Mouse (Mus musculus): Measurements from ENCODE around the gene Hnrnpc. TPM values are rescaled to one million over a fixed set of nuclear protein-coding genes. Genes with fewer than 3 reads are reported as not detected.

Hnrnpc gene
- polyA plus RNA-seq (2015; fragmentation: Nextera tagmentation; extraction: Ambion mirVana), result 337 and 412 TPM in 2 replicates

DNA sequence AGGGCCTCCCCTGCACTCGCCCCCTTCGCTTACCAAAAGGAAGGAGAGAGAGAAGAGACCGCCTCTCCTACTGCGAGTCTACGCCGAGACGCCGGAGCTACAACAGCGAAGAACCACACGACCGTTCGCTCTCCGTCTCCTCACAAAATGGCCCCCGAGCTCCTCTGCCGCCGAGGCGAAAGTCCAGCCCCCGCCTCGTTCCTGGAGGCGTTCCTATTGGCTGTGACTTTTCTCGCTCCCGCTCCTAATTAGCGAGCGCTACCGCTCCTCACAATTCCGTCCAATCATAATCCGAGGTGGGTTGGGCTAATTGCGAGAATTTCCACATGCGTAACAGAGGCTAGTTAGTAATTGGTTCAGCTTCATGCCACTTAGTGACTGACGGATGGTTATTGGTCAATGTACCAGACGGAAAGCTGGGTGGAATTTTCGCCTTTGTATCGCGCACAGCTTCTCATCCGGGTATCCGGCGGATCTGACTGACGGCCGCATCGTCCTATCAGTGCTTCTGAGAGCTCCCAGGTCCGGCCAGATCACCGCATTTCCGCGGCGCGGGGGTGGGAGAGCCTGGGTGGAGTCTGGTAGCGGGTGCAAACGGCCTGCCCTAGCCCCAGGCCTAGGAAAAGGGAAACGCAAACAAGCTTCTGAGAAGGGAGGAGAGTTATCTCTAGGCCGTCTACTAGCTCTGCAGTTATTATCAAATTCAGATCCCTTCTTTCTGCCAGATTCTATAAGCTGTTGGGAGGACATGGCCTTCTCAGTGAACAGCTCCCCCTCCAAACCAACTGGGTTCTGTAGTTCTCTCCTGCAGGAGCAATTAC lies at the start of gene Hnrnpc:
Hnrnpc (minus strand) TSS at position 173 of the 821 bp plus-strand sequence.
- 0 out of 2 replicates have a peak, but pooled peaks cover 2% of the 10 kb centered on the region for H3K36me3 ChIP-seq (ENCODE audit: control insufficient read depth, insufficient read depth)
- H3K27ac ChIP-seq (ENCODE audit: low read length), result peak within 1 kb of the TSS; percentile 98
- H3K9me3 ChIP-seq (replicated peaks; ENCODE audit: control insufficient read depth, low read length), result no peaks in the 10 kb centered on the region
- ATAC-seq (replicated peaks; ENCODE audit: extremely low read depth, insufficient read depth, low FRiP score), result peak; percentile 96
- no peaks in the 10 kb centered on the region for H3K27me3 ChIP-seq (ENCODE audit: control insufficient read depth, insufficient read depth, low read length)
- H3K4me2 ChIP-seq (ENCODE audit: low read depth, low read length), result peak within 1 kb of the TSS; percentile 64
- peaks cover 24% of the 10 kb centered on the region for H3K4me1 ChIP-seq (ENCODE audit: control insufficient read depth, insufficient read depth, low read length)
- under 1% methylated on average over 48 of the region's 50 CpGs for WGBS
- peak within 1 kb of the TSS; percentile 85 for H3K4me3 ChIP-seq (ENCODE audit: low read length)
- peak within 1 kb of the TSS; percentile 100 for H3K9ac ChIP-seq (ENCODE audit: low read length)

DNA sequence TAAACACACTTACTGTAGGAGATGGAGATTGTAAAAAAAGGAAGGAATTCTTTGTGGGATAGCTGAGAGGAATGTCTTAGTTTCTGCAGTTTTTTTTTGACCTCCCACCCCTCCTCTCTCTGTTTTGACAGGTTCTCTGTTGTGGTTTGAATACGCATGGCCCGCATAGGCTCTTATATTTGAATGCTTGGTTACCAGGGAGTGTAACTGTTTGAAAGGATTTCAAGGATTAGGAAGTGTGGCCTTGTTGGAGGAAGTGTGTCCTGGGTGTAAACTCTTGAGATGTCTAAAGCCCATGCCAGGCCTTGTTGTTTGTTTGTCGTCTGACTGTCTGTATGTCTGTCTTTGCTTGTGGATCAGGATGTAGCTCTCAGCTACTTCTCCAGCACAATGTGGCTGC lies 48.8 kb upstream of the Hnrnpc start:
- Histone ChIP-seq H3K4me3 (ENCODE audit: low read length) (no peak overlapping the region), H3K9me3 (replicated peaks; ENCODE audit: control insufficient read depth, low read length) (no peaks in the 10 kb centered on the region), H3K27ac (ENCODE audit: low read length) (no peak overlapping the region), H3K9ac (ENCODE audit: low read length) (no peak overlapping the region), H3K27me3 (ENCODE audit: control insufficient read depth, insufficient read depth, low read length) (no peaks in the 10 kb centered on the region), H3K36me3 (ENCODE audit: control insufficient read depth, insufficient read depth) (no peaks in the 10 kb centered on the region), H3K4me2 (ENCODE audit: low read depth, low read length) (no peak overlapping the region), H3K4me1 (ENCODE audit: control insufficient read depth, insufficient read depth, low read length) (no peaks in the 10 kb centered on the region)
- no peak for ATAC-seq (replicated peaks; ENCODE audit: extremely low read depth, insufficient read depth, low FRiP score)
- WGBS, result 52% methylated on average over 3 of the region's 3 CpGs

DNA sequence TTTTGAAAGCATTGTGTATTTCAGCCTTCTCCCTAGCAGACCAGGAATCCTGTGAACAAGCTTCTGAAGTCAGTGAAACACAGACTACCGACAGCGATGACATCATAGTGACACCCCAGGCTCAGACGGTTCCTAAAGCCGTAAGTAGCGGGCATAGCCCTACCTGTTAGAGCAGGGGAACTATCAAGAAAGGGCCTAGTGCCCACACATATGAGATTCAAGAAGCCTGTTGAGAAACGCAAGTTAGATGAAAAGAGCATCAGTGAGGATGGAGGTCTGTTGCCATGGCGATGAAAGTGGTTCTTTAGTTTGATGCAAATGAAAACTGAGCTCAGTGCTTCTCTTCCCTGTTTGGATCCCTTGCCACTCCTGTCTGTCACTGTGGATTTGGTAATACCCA lies 48.4 kb upstream of the Hnrnpc start:
- no peaks in the 10 kb centered on the region for H3K9me3 ChIP-seq (replicated peaks; ENCODE audit: control insufficient read depth, low read length)
- H3K27ac ChIP-seq (ENCODE audit: low read length), result no peak overlapping the region
- no peak for ATAC-seq (replicated peaks; ENCODE audit: extremely low read depth, insufficient read depth, low FRiP score)
- no peak overlapping the region for H3K4me3 ChIP-seq (ENCODE audit: low read length)
- no peak overlapping the region for H3K9ac ChIP-seq (ENCODE audit: low read length)
- H3K36me3 ChIP-seq (ENCODE audit: control insufficient read depth, insufficient read depth), result no peaks in the 10 kb centered on the region
- no peaks in the 10 kb centered on the region for H3K4me1 ChIP-seq (ENCODE audit: control insufficient read depth, insufficient read depth, low read length)
- WGBS, result 41% methylated on average over 7 of the region's 7 CpGs
- no peak overlapping the region for H3K4me2 ChIP-seq (ENCODE audit: low read depth, low read length)
- H3K27me3 ChIP-seq (ENCODE audit: control insufficient read depth, insufficient read depth, low read length), result no peaks in the 10 kb centered on the region

DNA sequence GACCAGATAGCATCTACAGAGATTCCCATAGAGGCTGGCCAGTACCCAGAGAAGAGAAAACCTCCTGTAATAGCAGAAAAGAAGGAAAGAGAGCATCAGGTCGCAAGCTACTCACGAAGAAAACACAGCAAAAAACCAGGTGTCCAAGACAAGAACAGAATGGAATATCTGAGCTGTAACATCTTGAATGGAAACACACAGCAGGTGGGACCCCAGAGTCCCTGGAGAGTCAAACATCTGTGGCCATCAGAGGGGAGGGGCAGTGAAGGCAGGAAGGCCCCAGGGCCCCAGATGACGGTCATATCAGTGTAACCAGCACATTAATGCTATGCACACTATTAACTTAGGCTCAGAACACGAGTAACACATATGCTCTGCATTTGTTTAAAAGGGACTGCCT lies 46.1 kb upstream of the Hnrnpc start:
- Histone ChIP-seq H3K4me2 (ENCODE audit: low read depth, low read length) (no peak overlapping the region), H3K9ac (ENCODE audit: low read length) (no peak overlapping the region), H3K27me3 (ENCODE audit: control insufficient read depth, insufficient read depth, low read length) (no peaks in the 10 kb centered on the region), H3K4me3 (ENCODE audit: low read length) (no peak overlapping the region), H3K9me3 (replicated peaks; ENCODE audit: control insufficient read depth, low read length) (no peaks in the 10 kb centered on the region), H3K36me3 (ENCODE audit: control insufficient read depth, insufficient read depth) (no peaks in the 10 kb centered on the region), H3K27ac (ENCODE audit: low read length) (no peak overlapping the region), H3K4me1 (ENCODE audit: control insufficient read depth, insufficient read depth, low read length) (no peaks in the 10 kb centered on the region)
- WGBS, result 55% methylated on average over 4 of the region's 4 CpGs
- ATAC-seq (replicated peaks; ENCODE audit: extremely low read depth, insufficient read depth, low FRiP score), result no peak

DNA sequence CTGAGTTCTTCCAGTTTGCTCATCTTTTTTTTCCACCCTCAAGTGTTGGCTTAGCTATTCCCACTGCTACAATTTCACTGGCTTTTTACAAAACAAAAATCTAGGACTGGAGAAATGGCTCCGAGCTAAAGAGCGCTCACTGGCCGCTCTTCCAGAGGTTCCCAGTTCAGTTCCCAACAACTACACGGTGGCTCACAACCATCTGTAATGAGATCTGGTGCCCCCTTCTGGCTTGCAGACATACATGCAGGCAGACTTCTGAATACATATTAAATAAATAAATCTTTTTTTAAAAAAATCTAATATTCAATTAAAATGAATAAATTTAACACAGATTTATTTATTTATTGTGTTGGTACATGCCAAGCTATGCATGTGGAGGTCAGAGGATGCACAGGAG lies 42.7 kb upstream of the Hnrnpc start:
- no peaks in the 10 kb centered on the region for H3K9me3 ChIP-seq (replicated peaks; ENCODE audit: control insufficient read depth, low read length)
- H3K27me3 ChIP-seq (ENCODE audit: control insufficient read depth, insufficient read depth, low read length), result no peaks in the 10 kb centered on the region
- H3K4me2 ChIP-seq (ENCODE audit: low read depth, low read length), result no peak overlapping the region
- no peaks in the 10 kb centered on the region for H3K36me3 ChIP-seq (ENCODE audit: control insufficient read depth, insufficient read depth)
- H3K27ac ChIP-seq (ENCODE audit: low read length), result no peak overlapping the region
- ATAC-seq (replicated peaks; ENCODE audit: extremely low read depth, insufficient read depth, low FRiP score), result no peak
- H3K4me3 ChIP-seq (ENCODE audit: low read length), result no peak overlapping the region
- H3K9ac ChIP-seq (ENCODE audit: low read length), result no peak overlapping the region
- no peaks in the 10 kb centered on the region for H3K4me1 ChIP-seq (ENCODE audit: control insufficient read depth, insufficient read depth, low read length)
- WGBS, result 66% methylated on average over 4 of the region's 4 CpGs

DNA sequence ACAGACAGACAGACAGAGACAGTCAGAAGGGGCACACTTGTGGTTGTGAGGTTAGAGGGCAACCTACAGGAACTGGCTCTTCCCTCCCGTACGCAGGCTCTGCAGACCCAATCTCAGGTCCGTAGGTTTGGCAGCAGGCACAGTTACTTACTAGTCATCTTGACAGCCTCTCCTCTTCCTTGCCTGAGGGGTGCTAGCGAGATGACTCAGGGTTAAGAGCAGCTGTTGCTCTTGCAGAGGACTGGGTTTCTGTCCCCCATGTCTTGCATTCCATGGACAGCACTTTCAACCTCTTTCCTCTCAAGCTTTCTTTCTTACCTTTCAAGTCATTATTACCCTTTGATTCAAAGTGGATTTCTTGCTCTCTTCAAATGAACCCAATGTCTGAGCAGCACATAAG lies 40.3 kb upstream of the Hnrnpc start:
- ATAC-seq (replicated peaks; ENCODE audit: extremely low read depth, insufficient read depth, low FRiP score), result no peak
- WGBS, result 63% methylated on average over 4 of the region's 4 CpGs
- Histone ChIP-seq H3K9me3 (replicated peaks; ENCODE audit: control insufficient read depth, low read length) (no peaks in the 10 kb centered on the region), H3K27me3 (ENCODE audit: control insufficient read depth, insufficient read depth, low read length) (no peaks in the 10 kb centered on the region), H3K36me3 (ENCODE audit: control insufficient read depth, insufficient read depth) (no peaks in the 10 kb centered on the region), H3K4me3 (ENCODE audit: low read length) (no peak overlapping the region), H3K4me2 (ENCODE audit: low read depth, low read length) (no peak overlapping the region), H3K4me1 (ENCODE audit: control insufficient read depth, insufficient read depth, low read length) (peaks cover 9% of the 10 kb centered on the region; the same call in 1 of the 2 replicates), H3K9ac (ENCODE audit: low read length) (no peak overlapping the region), H3K27ac (ENCODE audit: low read length) (no peak overlapping the region)

DNA sequence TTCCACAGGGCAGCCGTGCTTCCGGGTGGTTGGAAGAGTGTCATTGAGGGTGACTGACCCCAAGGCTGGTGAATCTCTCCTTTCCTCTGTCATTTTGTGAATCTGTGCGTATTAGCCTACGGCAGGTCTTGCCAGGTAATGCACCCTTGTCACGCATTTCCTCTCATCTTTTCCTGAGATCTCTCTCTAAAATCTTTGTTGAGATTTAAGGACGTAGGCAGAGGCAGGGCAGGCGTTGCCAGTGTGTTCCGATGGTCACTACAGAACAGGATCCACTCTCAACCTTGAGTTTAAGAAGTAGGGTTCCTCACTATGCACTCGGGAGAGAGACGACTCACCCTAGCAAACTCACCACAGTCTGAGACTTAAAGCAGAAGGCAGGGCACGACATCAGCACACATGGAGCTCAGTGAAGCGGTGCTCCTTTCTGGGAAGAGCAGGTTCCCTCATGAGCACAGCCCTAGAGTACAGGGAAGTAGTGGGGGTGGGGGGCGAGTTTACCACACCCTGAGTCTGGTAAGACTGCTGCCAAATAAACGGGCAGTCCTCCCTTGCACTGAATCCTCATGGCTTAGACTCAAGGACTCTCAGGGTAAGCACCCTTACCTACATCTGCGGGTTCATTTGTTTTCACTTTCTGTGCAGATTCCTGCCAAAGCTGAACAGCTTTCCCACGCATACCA lies 37.8 kb upstream of the Hnrnpc start:
- Histone ChIP-seq H3K9ac (ENCODE audit: low read length) (no peak overlapping the region), H3K27ac (ENCODE audit: low read length) (no peak overlapping the region), H3K4me1 (ENCODE audit: control insufficient read depth, insufficient read depth, low read length) (peaks cover 9% of the 10 kb centered on the region; the same call in 1 of the 2 replicates), H3K9me3 (replicated peaks; ENCODE audit: control insufficient read depth, low read length) (no peaks in the 10 kb centered on the region), H3K27me3 (ENCODE audit: control insufficient read depth, insufficient read depth, low read length) (no peaks in the 10 kb centered on the region), H3K4me2 (ENCODE audit: low read depth, low read length) (peak overlapping the region; percentile 62; the same call in 1 of the 2 replicates), H3K36me3 (ENCODE audit: control insufficient read depth, insufficient read depth) (no peaks in the 10 kb centered on the region), H3K4me3 (ENCODE audit: low read length) (peak overlapping the region; percentile 45; the same call in 1 of the 2 replicates)
- 58% methylated on average over 16 of the region's 16 CpGs for WGBS
- no peak for ATAC-seq (replicated peaks; ENCODE audit: extremely low read depth, insufficient read depth, low FRiP score)

DNA sequence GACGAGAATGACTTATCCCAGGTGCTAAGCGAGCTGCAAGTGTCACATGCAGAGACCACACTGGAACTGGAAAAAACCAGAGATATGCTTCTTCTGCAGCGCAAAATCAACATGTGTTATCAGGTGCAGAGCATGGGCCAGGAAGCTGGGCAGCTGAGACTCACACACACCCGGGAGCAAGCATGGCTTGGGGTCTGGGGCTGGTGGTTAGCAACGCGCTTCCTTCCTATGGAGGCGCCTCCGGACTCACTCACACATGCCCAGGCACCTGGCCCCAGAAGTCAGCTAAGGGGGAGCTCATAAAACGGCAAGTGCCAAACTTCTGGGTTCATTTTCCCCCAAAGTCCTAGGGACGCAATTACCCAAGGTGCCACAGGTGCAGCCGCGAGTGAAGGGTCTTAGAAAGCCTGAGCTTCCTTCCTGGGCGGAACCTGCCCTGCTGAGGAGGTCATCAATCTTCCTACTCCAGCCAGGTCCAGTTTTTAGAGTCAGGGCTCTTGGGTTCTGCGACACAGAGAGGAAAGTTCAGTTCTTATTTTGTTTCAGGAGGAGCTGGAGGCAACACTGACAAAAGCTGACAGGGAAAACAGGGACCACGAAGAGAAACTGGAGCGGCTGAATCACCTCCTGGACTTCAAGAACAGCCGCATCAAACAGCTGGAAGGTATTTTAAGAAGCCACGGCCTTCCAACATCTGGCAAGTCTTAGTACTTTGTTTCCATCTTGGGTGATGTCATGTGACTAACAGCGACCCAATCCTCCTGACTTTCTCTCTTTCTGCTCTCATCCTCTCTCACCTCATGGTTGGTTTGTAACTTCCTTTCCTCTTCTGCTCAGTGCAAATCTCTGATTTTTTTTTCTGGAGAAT lies 37.0 kb upstream of the Hnrnpc start:
- H3K27ac ChIP-seq (ENCODE audit: low read length), result peak overlapping the region; percentile 8
- peak overlapping the region; percentile 45 for H3K4me3 ChIP-seq (ENCODE audit: low read length)
- H3K4me1 ChIP-seq (ENCODE audit: control insufficient read depth, insufficient read depth, low read length), result peaks cover 9% of the 10 kb centered on the region; the same call in 1 of the 2 replicates
- no peaks in the 10 kb centered on the region for H3K9me3 ChIP-seq (replicated peaks; ENCODE audit: control insufficient read depth, low read length)
- peak; percentile 58; the same call in 1 of the 2 replicates for ATAC-seq (replicated peaks; ENCODE audit: extremely low read depth, insufficient read depth, low FRiP score)
- H3K36me3 ChIP-seq (ENCODE audit: control insufficient read depth, insufficient read depth), result no peaks in the 10 kb centered on the region
- peak overlapping the region; percentile 58; the same call in 1 of the 2 replicates for H3K9ac ChIP-seq (ENCODE audit: low read length)
- H3K27me3 ChIP-seq (ENCODE audit: control insufficient read depth, insufficient read depth, low read length), result no peaks in the 10 kb centered on the region
- WGBS, result 32% methylated on average over 19 of the region's 19 CpGs
- peak overlapping the region; percentile 62 for H3K4me2 ChIP-seq (ENCODE audit: low read depth, low read length)
